Mouse (Mus musculus): Measurements from ENCODE around the gene Litaf.
A peak's percentile ranks its signal among the peaks of the same experiment; 100 is the strongest.

DNA sequence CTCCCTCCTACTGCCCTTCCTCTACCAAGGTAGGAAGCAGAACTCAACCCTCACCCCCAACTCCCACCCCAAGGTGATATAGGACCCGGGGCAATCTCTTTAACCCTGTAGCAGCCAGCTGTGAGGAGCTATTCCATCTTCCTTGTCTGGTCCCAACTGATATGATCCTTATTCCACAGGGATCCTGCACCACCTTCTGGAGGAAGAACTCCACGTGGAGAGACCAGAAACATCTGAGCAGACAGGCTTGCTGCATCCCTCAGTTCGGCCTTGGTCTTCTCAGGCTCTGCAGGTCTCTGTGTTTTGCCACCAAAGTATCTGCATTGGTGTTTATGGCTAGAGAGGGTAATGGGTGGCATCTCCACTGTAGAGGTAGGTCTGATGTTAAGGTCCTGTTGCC is 34.6 kb downstream of the Litaf start:
- peak; percentile 61 for TF ChIP-seq CTCF (IDR thresholded peaks at IDR 0.05; ENCODE audit: low read depth)
- no peak for TF ChIP-seq EP300 (optimal IDR thresholded peaks at IDR 0.05)

All from stomach, postnatal 0 days (tissue).